Mouse (Mus musculus) gastrocnemius, adult 2 months (tissue): ENCODE measurements around the gene Gm20521. TPM values are rescaled to one million over a fixed set of nuclear protein-coding genes. Genes with fewer than 3 reads are reported as not detected.
A peak's percentile ranks its signal among the peaks of the same experiment; 100 is the strongest.

Source experiments
- DNase-seq: peaks from one replicate; pipeline ENCODE4 v3.0.0; 2022
- H3K27ac ChIP-seq: fragments of 200-600 bp; 2 replicates; pipeline ENCODE4 v1.8.1; 2022; ENCODE audit warnings: mild to moderate bottlenecking
- H3K4me3 ChIP-seq: fragments of 200-600 bp; 2 replicates; pipeline ENCODE4 v1.8.1; 2022; ENCODE audit warnings: mild to moderate bottlenecking, moderate library complexity
- CTCF ChIP-seq: fragments of 200-600 bp; IDR thresholded peaks from 2 replicates; pipeline ENCODE4 v1.8.1; 2022; ENCODE audit warnings: antibody characterized with exemption, mild to moderate bottlenecking, moderate library complexity
- intact Hi-C: fragments of 180-260 bp; cut with DNase I; formaldehyde crosslinking; loops from one replicate; pipeline ENCODE4 v1.15.1; 2025
- total RNA-seq, 2 experiments: library from RNA; stranded (reverse); gene quantifications; 2 replicates each; pipeline ENCODE4 v1.2.3; 2021

Gene Gm20521
- total RNA-seq, 2 experiments from 2014 or later = 0.56 to 4.4 TPM

- DNase-seq = no peak
- intact Hi-C loops = no loop called here
- H3K27ac ChIP-seq = no peak overlapping the region
- TF ChIP-seq CTCF = no peak
- no peak overlapping the region for H3K4me3 ChIP-seq
Observed at GRCm38 (mm10) chr14:54929801-54930200, 46.6 kb downstream of the Gm20521 start.

GRCm38 (mm10) chr14:54930431-54930830 lies 47.2 kb downstream of the Gm20521 start:
- no peak for TF ChIP-seq CTCF
- DNase-seq = no peak
- intact Hi-C loops = no loop called here

GRCm38 (mm10) chr14:54932645-54933150 lies 49.5 kb downstream of the Gm20521 start, which contains the start of gene Il25:
Gene Il25 (plus strand): TSS chr14:54932695.
- Histone ChIP-seq H3K4me3 (no peak within 1 kb of the TSS), H3K27ac (no peak within 1 kb of the TSS)
- no peak for TF ChIP-seq CTCF
- no peak for DNase-seq
- intact Hi-C loops = no loop called here

More at GRCm38 (mm10) chr14:54930431-54930830, 47.2 kb downstream of the Gm20521 start:
- H3K4me3 ChIP-seq = no peak overlapping the region
- H3K27ac ChIP-seq = no peak overlapping the region

- intact Hi-C loops = no loop called here
- Histone ChIP-seq H3K27ac (peak within 1 kb of the TSS; percentile 35; the same call in 1 of the 2 replicates), H3K4me3 (peak within 1 kb of the TSS; percentile 26)
- no peak for TF ChIP-seq CTCF
- no peak for DNase-seq
Observed at GRCm38 (mm10) chr14:54935904-54936830, 52.9 kb downstream of the Gm20521 start, which contains the start of gene Cmtm5. Gene Cmtm5 (plus strand): TSS chr14:54936261.

GRCm38 (mm10) chr14:54936831-54937160 lies 53.6 kb downstream of the Gm20521 start:
- H3K27ac ChIP-seq = peak overlapping the region; percentile 35; the same call in 1 of the 2 replicates
- TF ChIP-seq CTCF = no peak
- DNase-seq = no peak
- intact Hi-C loops = no loop called here
- H3K4me3 ChIP-seq = peak overlapping the region; percentile 26

GRCm38 (mm10) chr14:54937361-54938182 lies 54.3 kb downstream of the Gm20521 start:
- H3K27ac ChIP-seq = no peak overlapping the region
- DNase-seq = no peak
- intact Hi-C loops = loop anchor here (2.0 kb wide), 1 partner anchor 93 kb away; no protein-coding TSS in a partner anchor
- no peak overlapping the region for H3K4me3 ChIP-seq
- no peak for TF ChIP-seq CTCF

GRCm38 (mm10) chr14:54938431-54939219 lies 55.4 kb downstream of the Gm20521 start:
- TF ChIP-seq CTCF = no peak
- intact Hi-C loops = loop anchor here (1.0 to 2.0 kb wide), 2 partner anchors 38 to 94 kb away; no protein-coding TSS in a partner anchor
- no peak for DNase-seq
- no peak overlapping the region for H3K4me3 ChIP-seq
- no peak overlapping the region for H3K27ac ChIP-seq

- Histone ChIP-seq H3K4me3 (no peak overlapping the region), H3K27ac (no peak overlapping the region)
- intact Hi-C loops = loop anchor here (1.0 to 2.0 kb wide), 2 partner anchors 39 to 95 kb away; no protein-coding TSS in a partner anchor
- DNase-seq = peak; percentile 67
- TF ChIP-seq CTCF = peak; percentile 95
Observed at GRCm38 (mm10) chr14:54939434-54940175, 56.4 kb downstream of the Gm20521 start.

GRCm38 (mm10) chr14:54940176-54940530 lies 56.9 kb downstream of the Gm20521 start:
- no peak for TF ChIP-seq CTCF
- H3K27ac ChIP-seq = no peak overlapping the region
- intact Hi-C loops = no loop called here
- H3K4me3 ChIP-seq = no peak overlapping the region
- no peak for DNase-seq

GRCm38 (mm10) chr14:54941024-54941978 lies 58.1 kb downstream of the Gm20521 start:
- intact Hi-C loops = no loop called here
- Histone ChIP-seq H3K4me3 (no peak overlapping the region), H3K27ac (no peak overlapping the region)

More at GRCm38 (mm10) chr14:54941024-54941978, 58.1 kb downstream of the Gm20521 start:
- TF ChIP-seq CTCF = no peak
- no peak for DNase-seq
